Mouse (Mus musculus) left cerebral cortex, postnatal 14 days (tissue): ENCODE data around the gene Nkx2-3. TPM values are rescaled to one million over a fixed set of nuclear protein-coding genes. Genes with fewer than 3 reads are reported as not detected.

ENCODE experiments used
- DNase-seq, 2 experiments: peaks; one replicate each; pipeline ENCODE4 v3.0.0; 2021 to 2022; ENCODE audit warnings: low spot score in 2 of 2, mixed read lengths in 1 of 2
- intact Hi-C: fragments of 180-260 bp; cut with DNase I; formaldehyde crosslinking; loops from one replicate; pipeline ENCODE4 v1.15.1; 2025
- microRNA-seq, 2 experiments: library from miRNA; unstranded; fragments of <30 nt; microRNA quantifications; one replicate each; pipeline ENCODE4 v1.2.0; 2022
- total RNA-seq, 2 experiments: library from RNA; stranded (reverse); gene quantifications; 2 replicates each; pipeline ENCODE4 v1.2.3; 2021

Gene Nkx2-3
- total RNA-seq, 2 experiments from 2014 or later = not detected

DNA sequence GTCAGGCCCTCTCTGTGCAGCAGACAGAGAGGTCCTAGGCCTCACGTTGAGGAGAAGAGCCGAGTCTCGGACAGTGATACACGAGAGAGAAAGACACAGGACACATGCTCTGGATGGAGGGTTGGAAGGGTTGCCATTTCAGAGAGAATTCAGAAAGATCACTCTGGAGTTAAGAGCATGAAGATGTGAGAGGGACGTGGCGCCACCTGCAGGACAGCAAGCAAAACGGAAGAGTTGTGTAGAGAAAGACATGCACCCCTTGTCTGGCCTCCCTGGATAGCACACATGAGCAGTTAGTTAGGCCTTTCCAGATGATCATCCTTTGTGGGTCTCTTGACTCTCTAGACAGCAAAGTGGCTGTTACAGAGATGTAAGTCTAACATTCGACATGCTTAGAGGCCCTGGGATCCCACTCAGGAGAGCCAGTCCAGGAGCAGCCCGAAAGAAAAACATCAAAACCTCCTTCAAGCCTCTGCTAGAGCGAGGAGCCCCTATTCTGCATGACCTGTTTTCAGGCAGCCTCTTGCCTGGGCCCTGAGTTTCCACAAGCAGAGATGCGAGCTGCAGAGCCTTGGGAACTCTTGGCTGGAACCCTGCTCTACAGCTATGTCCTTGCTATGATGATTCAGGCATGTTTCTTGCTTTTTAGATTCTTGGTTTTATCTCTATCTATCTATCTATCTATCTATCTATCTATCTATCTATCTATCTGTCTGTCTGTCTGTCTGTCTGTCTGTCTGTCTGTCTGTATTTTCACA is 43.8 kb downstream of the Nkx2-3 start:
- peak; percentile 69 to 81 for DNase-seq
- intact Hi-C loops = no loop called here

DNA sequence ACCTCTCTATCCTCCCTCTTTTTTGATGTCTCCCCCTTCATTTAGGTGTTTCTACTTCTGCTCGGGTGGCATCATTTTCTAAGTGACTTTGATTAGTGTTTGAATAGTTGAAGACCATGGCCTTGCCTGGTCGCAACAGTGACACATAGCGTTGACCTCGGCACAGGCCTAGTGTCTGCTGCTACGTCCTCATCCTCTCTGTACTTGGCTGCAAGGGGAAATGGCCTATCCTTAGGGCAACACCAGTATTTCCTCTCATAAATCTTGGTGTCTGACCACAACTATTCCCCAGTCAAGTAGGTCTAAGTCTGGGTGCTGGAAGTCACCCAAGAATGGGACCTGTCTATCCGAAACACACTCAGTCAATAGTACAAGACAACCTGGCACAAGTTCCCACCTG is 47.5 kb downstream of the Nkx2-3 start:
- DNase-seq = no peak
- intact Hi-C loops = no loop called here

DNA sequence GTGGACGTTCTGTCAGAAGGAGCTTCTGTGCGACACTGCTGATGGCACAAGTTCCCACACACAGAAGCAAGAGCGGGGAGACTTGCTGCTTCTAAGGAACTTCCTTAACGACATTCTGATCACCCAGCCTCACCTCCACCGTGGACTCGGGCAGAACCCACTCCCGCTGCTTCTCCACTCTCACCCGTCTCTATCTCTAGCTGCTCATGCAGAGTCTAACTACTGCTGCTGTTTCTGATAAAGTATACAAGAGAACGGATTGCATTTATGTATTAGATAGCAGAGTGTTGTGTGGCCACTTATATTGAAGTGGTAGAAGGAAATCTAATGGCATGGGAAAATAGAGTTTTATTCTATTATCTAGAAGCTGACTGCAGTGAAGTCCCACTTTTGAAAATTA is 48.6 kb downstream of the Nkx2-3 start:
- DNase-seq = no peak
- intact Hi-C loops = no loop called here

DNA sequence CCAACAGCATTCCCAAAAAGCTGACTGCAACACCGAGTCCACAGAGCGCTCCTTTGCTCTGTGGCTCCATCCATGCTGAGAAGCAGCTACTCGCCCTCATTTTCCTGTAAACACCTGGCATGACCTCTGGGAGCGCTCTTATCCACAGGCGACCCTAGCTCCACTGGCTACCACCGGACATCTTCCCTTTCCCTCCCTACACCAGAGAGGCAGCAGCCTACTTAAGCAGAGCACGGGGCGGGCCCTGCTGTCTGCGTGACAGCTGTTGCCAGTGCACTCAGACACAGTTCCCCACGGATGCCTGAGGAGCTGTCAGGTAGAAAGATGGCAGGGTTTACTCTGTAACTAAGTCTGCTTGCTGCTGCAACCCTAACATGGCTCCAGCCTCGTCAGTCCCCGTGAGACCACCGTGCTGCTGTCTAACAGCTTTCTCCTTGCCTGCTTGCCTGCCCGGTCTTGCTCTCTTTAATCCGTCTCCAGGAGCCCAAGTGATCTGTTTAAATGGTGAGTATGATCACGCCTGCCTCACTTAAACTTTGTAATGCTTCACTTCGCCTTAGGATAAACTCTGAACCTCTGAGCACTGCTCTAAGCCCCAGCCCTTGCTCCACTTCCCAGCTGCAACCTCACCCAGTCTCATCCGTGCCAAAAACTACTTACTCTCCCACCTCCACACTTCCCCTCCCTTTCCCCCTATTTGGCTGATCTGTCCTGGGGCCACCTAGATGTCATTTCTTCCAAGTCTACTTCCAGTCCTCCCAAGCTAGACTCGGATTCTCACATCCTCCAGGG is 50.2 kb downstream of the Nkx2-3 start:
- intact Hi-C loops = no loop called here
- DNase-seq = no peak

DNA sequence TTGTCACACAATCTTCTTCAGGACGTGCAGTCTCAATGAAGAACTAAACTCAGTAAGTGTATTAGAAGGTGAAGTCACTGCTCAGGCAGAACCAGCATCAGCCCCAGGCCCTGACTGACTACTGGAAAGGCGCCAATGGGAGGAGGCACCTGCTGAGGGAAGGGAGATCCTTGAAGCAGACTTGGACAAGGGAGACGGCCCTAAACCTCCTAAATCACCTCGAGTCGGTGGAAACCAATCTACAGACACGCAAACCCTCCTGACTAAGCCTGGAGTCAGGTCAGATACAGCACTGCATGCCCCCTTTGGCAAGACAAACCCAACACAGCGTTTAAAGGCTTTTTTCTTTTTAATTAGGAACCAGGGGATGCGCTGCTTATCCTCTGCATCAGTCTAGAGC is 51.3 kb downstream of the Nkx2-3 start:
- no peak for DNase-seq
- intact Hi-C loops = no loop called here

Small RNAs within 50 kb of the gene (microRNA-seq; reads per million reads assigned to microRNA genes)
- gene Gm22646 = 0 reads per million in 2 experiments

Other genes starting within 250 kb of the Nkx2-3 start
- gene Hpse2, start 224.0 kb upstream of the Nkx2-3 start, total RNA-seq = under 1 TPM; 0.18 to 0.27 TPM
- gene Cnnm1, start 171.9 kb upstream of the Nkx2-3 start, total RNA-seq = 10 to 100 TPM; 73.1 to 76.9 TPM
- gene Got1, start 87.7 kb upstream of the Nkx2-3 start, total RNA-seq = 100 to 1,000 TPM; 324 to 342 TPM
- gene Slc25a28, start 62.6 kb downstream of the Nkx2-3 start, total RNA-seq = 10 to 100 TPM; 30.2 to 36.4 TPM
- gene Entpd7, start 77.3 kb downstream of the Nkx2-3 start, total RNA-seq = 10 to 100 TPM; 24.0 to 25.6 TPM
- gene Cutc, start 140.7 kb downstream of the Nkx2-3 start, total RNA-seq = 1 to 10 TPM; 4.0 to 6.0 TPM
- 10 to 100 TPM; 18.6 to 19.2 TPM for gene Cox15, start 140.7 kb downstream of the Nkx2-3 start, total RNA-seq
- under 1 TPM; 0.11 to 0.66 TPM for gene Abcc2, start 169.9 kb downstream of the Nkx2-3 start, total RNA-seq